Mouse (Mus musculus) stomach, postnatal 0 days (tissue): ENCODE results near the gene Dnal4.

Experiments
- CTCF ChIP-seq: IDR thresholded peaks from 2 replicates; pipeline ENCODE4 v1.5.1; 2016; ENCODE audit warnings: antibody characterized with exemption, low read depth, mild to moderate bottlenecking, moderate library complexity
- EP300 ChIP-seq: optimal IDR thresholded peaks from 2 replicates; pipeline ENCODE3; 2016; ENCODE audit warnings: antibody characterized with exemption

GRCm38 (mm10) chr15:79715646-79716045, 62.0 kb downstream of the Dnal4 start:
- TF ChIP-seq CTCF (no peak), EP300 (no peak)
